Mouse (Mus musculus) limb, embryonic 11.5 days (tissue): ENCODE results near the gene Myo1e. TPM values are rescaled to one million over a fixed set of nuclear protein-coding genes. Genes with fewer than 3 reads are reported as not detected.

Experiments
- ATAC-seq: fragments of 200-750 bp; cut with Nextera tagmentation; 2 replicates; pipeline ENCODE4 v1.8.0; 2017; ENCODE audit warnings: low read depth; ENCODE audit not compliant: insufficient number of reproducible peaks, low FRiP score, low TSS enrichment
- DNase-seq: peaks from one replicate; pipeline ENCODE4 v3.0.0-alpha.2; 2015; ENCODE audit warnings: low spot score
- H3K27ac ChIP-seq: fragments of 300-500 bp; sonication (generic); replicated peaks from 2 replicates; pipeline ENCODE4 v1.5.1; 2014; ENCODE audit warnings: low read depth, mild to moderate bottlenecking, low read length
- H3K27me3 ChIP-seq: fragments of 300-500 bp; sonication (generic); 2 replicates; pipeline ENCODE4 v1.6.1; 2014; ENCODE audit warnings: mild to moderate bottlenecking, low read length, mixed read lengths; ENCODE audit not compliant: control insufficient read depth, insufficient read depth
- H3K36me3 ChIP-seq: fragments of 300-500 bp; sonication (generic); 2 replicates; pipeline ENCODE4 v1.6.1; 2014; ENCODE audit warnings: mild to moderate bottlenecking, low read length, moderate library complexity, mixed read lengths; ENCODE audit not compliant: control insufficient read depth, insufficient read depth
- H3K4me1 ChIP-seq: fragments of 300-500 bp; sonication (generic); 2 replicates; pipeline ENCODE4 v1.6.1; 2014; ENCODE audit warnings: low read length, mixed read lengths; ENCODE audit not compliant: control insufficient read depth, insufficient read depth
- H3K4me2 ChIP-seq: fragments of 300-500 bp; sonication (generic); 2 replicates; pipeline ENCODE4 v1.6.1; 2014; ENCODE audit warnings: low read depth, mild to moderate bottlenecking, moderate library complexity; ENCODE audit not compliant: severe bottlenecking
- H3K4me3 ChIP-seq: fragments of 300-500 bp; sonication (generic); 2 replicates; pipeline ENCODE4 v1.5.1; 2014; ENCODE audit warnings: low read depth, low read length
- H3K9ac ChIP-seq: fragments of 300-500 bp; sonication (generic); 2 replicates; pipeline ENCODE4 v1.6.1; 2014; ENCODE audit warnings: mild to moderate bottlenecking, low read length
- H3K9me3 ChIP-seq: fragments of 300-500 bp; sonication (generic); 2 replicates; pipeline ENCODE4 v1.6.1; 2016; ENCODE audit warnings: low read length; ENCODE audit not compliant: control insufficient read depth
- WGBS: fragments of 180-500 bp; shearing (Covaris S2); extraction: QIAGEN DNeasy Blood & Tissue Kit; methylation state at CpG from one replicate; pipeline ENCODE4 v1.1.7; 2014; 5-methylcytosine and 5-hydroxymethylcytosine counted together
- polyA plus RNA-seq: library from polyadenylated mRNA; unstranded; fragments of >200 nt; fragmentation: Nextera tagmentation; extraction: Ambion mirVana; gene quantifications from 2 replicates; pipeline ENCODE4 v1.2.1, GENCODE M21; 2014

Gene Myo1e
- polyA plus RNA-seq, 1 experiment from 2014 or later, result 16.9 TPM

DNA sequence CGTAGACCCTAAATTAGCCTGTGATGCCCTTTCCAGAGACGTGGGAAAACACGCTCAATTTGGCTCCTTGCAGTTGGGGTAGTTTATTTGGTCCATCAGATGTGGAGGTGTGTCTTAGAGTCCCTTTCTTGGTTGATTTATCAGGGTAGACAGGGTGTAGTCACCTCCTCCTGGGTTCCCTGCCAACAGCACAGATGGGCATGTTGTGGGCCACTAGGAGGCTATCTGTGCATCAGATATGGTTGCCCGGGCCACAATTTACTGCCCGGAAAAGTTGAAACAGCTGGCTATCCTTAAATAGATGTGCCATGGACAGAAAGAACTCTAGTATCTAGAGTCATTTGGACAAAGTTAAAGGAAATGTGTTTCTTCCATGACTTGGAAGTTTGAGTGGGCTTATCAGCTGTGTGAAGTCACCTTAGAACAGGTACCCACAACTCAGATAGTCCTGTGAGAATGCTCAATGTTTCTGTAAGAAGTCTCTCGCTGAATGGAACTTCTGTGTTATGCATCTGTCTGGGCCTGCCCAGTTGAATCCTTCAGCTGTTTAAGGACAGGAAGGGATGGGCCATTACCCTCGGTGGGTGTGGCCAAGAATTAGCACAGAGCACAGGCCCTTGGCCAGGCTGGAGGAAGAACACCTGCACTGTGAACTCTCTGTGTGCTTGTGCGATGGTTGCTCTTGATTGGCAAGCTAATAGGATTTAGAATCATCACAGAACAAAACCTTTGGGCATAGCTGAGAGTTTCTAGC is 2.3 kb downstream of the Myo1e start:
- no peaks in the 10 kb centered on the region for H3K36me3 ChIP-seq
- no peak overlapping the region for H3K4me3 ChIP-seq
- no peaks in the 10 kb centered on the region for H3K27me3 ChIP-seq
- H3K27ac ChIP-seq, result no peak overlapping the region
- DNase-seq (no peak), ATAC-seq (no peak)
- H3K4me2 ChIP-seq, result no peak overlapping the region
- WGBS, result 72% methylated on average over 8 of the region's 8 CpGs
- H3K9me3 ChIP-seq, result no peaks in the 10 kb centered on the region
- no peak overlapping the region for H3K9ac ChIP-seq
- no peaks in the 10 kb centered on the region; the same call in 1 of the 2 replicates for H3K4me1 ChIP-seq

DNA sequence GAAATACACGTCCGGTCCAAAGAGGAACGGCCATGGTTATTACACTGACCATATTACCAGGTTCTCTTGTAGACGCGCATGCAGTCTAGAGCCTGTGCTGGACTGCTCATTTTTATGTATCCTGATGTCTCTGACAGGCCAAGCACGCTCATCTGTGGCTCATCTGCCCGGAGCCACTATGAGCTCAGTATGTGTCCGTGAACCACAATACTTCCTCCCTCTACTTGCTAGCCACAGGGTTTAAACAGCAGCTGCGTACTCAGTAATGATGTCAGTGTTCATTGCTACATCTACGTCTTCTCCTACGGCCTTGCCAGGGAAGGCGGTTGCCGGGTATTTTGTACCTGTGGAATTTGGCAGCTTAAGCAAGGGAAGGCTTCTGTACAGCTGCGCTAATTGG is 4.5 kb downstream of the Myo1e start:
- WGBS, result 89% methylated on average over 14 of the region's 14 CpGs
- ATAC-seq (no peak), DNase-seq (no peak)
- no peak overlapping the region for H3K4me3 ChIP-seq
- no peaks in the 10 kb centered on the region; the same call in 1 of the 2 replicates for H3K4me1 ChIP-seq
- H3K27me3 ChIP-seq, result no peaks in the 10 kb centered on the region
- H3K36me3 ChIP-seq, result no peaks in the 10 kb centered on the region
- H3K4me2 ChIP-seq, result no peak overlapping the region
- H3K27ac ChIP-seq, result no peak overlapping the region
- H3K9me3 ChIP-seq, result no peaks in the 10 kb centered on the region
- H3K9ac ChIP-seq, result no peak overlapping the region

DNA sequence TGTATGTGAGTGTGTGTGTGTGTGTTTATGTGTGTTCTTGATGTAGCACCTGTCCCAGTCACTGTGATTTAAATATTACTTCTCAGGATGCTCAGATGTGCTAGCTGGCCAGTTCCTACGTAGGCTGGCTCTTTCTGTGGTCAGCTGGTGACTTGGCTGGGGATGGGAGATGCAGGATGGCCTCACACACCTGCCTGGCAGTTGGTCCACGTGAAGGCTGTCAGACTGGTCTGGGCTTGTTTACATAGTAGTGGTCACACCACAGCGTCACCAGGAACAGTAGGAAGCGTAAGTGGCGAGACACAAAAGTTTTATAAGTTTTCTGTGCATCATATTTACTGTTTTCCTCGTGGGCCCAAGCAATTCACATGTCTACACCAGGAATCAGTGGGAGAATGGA is 9.4 kb downstream of the Myo1e start:
- H3K36me3 ChIP-seq, result no peaks in the 10 kb centered on the region
- no peaks in the 10 kb centered on the region for H3K9me3 ChIP-seq
- H3K4me2 ChIP-seq, result no peak overlapping the region
- no peaks in the 10 kb centered on the region for H3K27me3 ChIP-seq
- no peak for ATAC-seq
- no peaks in the 10 kb centered on the region for H3K4me1 ChIP-seq
- H3K4me3 ChIP-seq, result no peak overlapping the region
- DNase-seq, result no peak
- WGBS, result 74% methylated on average over 6 of the region's 6 CpGs
- no peak overlapping the region for H3K9ac ChIP-seq
- H3K27ac ChIP-seq, result no peak overlapping the region

DNA sequence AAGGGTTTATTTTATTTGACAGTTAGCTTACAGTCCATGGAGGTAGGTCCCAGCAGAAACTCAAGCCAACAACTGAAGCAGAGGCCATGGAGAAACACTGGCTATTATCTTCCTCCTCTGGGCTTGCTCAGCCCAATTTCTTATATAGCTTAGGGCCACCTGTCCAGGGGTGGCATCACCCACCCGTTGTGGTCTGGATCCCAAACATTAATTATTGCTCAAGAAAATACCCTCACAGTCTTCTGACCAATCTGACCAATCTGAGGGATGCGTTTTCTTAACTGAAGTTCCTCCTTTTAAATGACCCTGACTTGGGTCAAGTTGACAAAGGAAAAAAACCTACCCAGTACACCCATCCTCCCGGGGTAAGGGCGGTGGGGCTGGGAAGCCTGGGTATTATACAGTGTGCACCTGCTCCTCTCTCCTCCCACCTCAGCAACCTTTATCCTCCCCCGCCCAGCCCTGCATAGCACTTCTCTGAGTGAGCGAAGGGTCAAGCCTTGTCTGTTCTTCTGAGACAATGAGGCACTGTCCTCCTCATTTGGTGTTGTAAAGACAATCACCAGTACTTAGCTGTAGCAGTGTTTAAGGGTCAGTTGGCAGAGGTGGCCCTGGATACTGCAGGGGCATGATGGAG is 12.3 kb downstream of the Myo1e start:
- H3K36me3 ChIP-seq, result no peaks in the 10 kb centered on the region
- no peak overlapping the region for H3K27ac ChIP-seq
- DNase-seq, result no peak
- H3K9ac ChIP-seq, result no peak overlapping the region
- 86% methylated on average over 6 of the region's 6 CpGs for WGBS
- no peak overlapping the region for H3K4me2 ChIP-seq
- H3K4me1 ChIP-seq, result no peaks in the 10 kb centered on the region
- no peak overlapping the region for H3K4me3 ChIP-seq
- no peaks in the 10 kb centered on the region for H3K27me3 ChIP-seq
- ATAC-seq, result no peak
- no peaks in the 10 kb centered on the region for H3K9me3 ChIP-seq

DNA sequence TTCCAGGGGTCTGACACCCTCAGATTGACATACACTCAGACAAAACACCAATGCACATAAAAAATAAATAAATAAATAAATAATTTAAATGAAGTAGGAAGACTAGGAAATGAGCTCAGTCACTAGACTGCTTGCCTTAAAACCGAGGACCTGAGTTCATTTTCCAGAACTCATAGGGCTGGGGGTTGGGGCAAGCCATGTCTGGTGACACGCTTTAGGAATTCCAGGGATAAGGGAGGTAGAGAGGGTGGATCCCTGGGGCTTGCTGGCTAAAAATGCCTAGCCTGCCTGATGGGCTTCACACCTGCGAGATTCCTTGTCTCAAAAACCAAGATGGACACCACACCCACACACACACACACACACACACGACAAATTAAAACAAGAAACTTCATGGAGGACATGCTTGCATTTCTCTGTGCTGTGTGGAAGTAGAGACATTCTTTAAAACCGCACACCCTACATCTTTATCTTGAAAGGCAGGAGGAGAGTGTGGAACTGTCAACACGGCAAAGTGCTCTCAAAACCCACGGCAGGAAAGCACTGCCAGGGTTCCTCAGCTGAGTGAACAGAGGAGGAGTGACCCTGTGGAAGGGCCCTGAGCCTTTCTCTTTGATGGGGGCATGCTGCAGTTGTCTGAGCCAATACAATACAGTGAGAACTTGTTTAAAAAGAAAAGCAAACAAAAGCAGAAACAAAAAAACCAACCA is 13.5 kb downstream of the Myo1e start:
- Histone ChIP-seq H3K9ac (no peak overlapping the region), H3K4me1 (no peaks in the 10 kb centered on the region), H3K4me2 (no peak overlapping the region), H3K27me3 (no peaks in the 10 kb centered on the region), H3K27ac (no peak overlapping the region), H3K36me3 (no peaks in the 10 kb centered on the region), H3K9me3 (no peaks in the 10 kb centered on the region), H3K4me3 (no peak overlapping the region)
- 77% methylated on average over 7 of the region's 7 CpGs for WGBS
- DNase-seq (no peak), ATAC-seq (no peak)

DNA sequence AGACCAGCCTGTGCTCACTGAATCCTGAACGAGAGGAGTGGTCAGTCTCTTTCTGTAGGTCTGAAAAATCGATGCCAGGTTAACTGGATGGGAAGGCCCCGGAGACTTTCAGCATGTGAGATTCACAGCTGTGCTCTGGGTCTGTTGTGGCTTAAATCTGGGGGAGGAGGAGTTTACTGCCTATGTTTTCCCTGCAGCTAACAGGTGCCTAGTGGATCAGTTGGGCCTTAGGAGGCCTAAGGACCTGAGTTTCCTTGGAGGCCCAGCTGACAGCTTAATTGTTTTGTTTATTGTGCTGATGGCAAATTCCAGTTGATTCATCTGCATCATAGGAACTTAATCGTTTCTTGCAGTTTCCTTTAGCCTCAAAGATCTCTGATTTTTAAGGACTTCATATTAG is 16.0 kb downstream of the Myo1e start:
- H3K4me1 ChIP-seq, result no peaks in the 10 kb centered on the region
- H3K36me3 ChIP-seq, result no peaks in the 10 kb centered on the region

DNA sequence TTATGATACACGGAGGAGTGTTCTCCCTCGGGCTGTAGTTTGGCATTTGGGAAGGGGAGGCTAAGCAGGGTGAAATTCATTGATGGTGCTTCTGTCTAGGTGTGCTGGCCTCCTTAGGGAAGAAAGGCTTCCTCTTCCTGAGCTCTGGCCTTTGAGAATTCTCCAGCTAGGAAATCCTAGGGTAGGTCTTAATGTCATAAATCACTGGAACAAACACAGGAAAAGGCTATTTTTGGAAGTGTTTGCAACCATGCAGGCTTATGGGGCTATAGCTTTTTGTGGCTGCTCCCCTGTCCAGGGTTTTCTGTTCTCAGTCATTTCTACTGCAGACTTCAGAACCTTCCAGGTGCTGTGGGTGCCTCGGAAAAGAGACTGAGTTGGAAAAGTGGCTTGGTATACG is 16.9 kb downstream of the Myo1e start:
- Histone ChIP-seq H3K9me3 (no peaks in the 10 kb centered on the region), H3K27me3 (no peaks in the 10 kb centered on the region), H3K4me3 (no peak overlapping the region), H3K9ac (no peak overlapping the region), H3K4me1 (no peaks in the 10 kb centered on the region), H3K36me3 (no peaks in the 10 kb centered on the region), H3K27ac (no peak overlapping the region), H3K4me2 (no peak overlapping the region)
- 68% methylated on average over 4 of the region's 4 CpGs for WGBS
- DNase-seq, result no peak
- no peak for ATAC-seq

More for the DNA sequence above, 16.0 kb downstream of the Myo1e start:
- ATAC-seq (no peak), DNase-seq (no peak)
- Histone ChIP-seq H3K4me3 (no peak overlapping the region), H3K27me3 (no peaks in the 10 kb centered on the region), H3K4me2 (no peak overlapping the region), H3K9ac (no peak overlapping the region), H3K27ac (no peak overlapping the region), H3K9me3 (no peaks in the 10 kb centered on the region)
- 73% methylated on average over 4 of the region's 4 CpGs for WGBS

DNA sequence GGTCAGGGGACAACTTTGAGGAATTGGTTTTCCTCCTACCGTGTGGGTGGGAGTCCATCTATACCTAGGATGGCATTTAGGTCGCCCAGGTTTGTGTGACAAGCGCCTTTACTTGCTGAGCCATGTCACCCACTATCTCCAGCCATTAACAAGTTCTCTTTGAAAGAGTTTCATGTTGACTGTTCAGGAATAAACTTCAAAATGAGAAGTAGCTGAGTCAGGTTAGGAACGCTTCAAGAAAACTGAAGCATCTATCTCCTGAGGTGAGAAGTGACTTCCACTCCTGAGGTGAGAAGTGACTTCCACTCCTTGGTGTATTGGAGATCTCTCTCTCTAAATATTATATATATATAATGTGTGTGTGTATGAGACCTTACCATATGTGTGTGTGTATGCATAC is 19.2 kb downstream of the Myo1e start:
- Histone ChIP-seq H3K9me3 (no peaks in the 10 kb centered on the region), H3K27ac (no peak overlapping the region), H3K4me3 (no peak overlapping the region), H3K27me3 (no peaks in the 10 kb centered on the region), H3K9ac (no peak overlapping the region), H3K4me2 (no peak overlapping the region), H3K36me3 (no peaks in the 10 kb centered on the region), H3K4me1 (no peaks in the 10 kb centered on the region)
- ATAC-seq, result no peak
- DNase-seq, result no peak
- WGBS, result 91% methylated on average over 4 of the region's 4 CpGs
